Mouse (Mus musculus) small intestine, adult 2 months (tissue): Measurements from ENCODE around the gene Camta1.

ENCODE experiments used
- CTCF ChIP-seq: fragments of 200-500 bp; IDR thresholded peaks from 2 replicates; pipeline ENCODE4 v1.5.1; 2012; ENCODE audit warnings: low read depth, mild to moderate bottlenecking, control low read depth, inconsistent platforms, low read length, moderate library complexity, mixed read lengths; ENCODE audit not compliant: insufficient replicate concordance, insufficient read length; ENCODE audit errors: extremely low read depth
- POLR2A ChIP-seq: fragments of 200-500 bp; IDR thresholded peaks from 2 replicates; pipeline ENCODE4 v1.6.1; 2012; ENCODE audit warnings: low read depth, mild to moderate bottlenecking, control low read depth, inconsistent platforms, low read length, moderate library complexity

DNA sequence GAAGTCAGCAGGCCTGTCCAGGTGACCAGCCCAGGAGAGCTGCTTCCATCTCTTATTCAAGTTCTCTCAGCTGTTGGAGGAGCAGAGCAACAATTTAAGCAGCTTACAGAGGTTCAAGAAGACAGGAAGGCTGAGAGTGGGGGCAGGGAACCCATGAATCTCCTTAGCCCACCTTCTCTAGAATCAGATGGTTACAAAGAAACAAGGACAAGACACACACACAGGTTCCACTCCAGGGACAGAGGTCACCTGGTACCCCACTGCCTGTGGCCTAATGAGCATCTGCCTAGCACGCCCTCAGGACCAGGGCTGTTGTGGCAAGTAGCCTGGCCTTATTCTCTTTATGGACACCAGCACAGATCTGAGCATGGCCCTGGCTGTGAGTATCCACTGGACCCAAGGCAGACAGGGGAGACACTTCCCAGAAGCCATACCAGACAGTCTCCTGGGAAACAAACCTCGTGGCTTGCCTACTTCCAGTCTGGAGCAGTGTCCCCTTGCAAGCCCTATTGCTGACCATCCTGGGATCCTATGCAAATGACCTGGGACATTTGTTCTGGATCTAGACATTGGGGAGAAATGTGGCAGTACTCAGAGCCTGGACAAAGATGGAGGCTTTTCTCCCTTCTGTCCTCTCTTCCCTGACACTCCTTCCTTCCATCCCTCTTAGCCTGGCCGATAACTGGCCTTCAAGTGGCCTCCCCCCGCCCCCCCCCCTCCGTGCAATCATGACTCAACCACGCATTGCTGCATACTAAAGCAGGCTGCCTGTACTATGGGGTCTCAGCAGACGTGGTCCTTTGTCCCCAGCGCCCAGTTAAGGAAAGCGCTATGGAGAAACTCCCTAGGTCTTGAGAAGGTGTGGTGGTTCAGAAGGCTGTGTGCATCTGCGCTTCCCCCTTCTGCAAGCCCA lies 733.8 kb downstream of the Camta1 start:
- TF ChIP-seq CTCF (no peak), POLR2A (no peak)
